Comparison of ENCODE assay signal across 13 mouse cellular contexts in the genomic region with DNA sequence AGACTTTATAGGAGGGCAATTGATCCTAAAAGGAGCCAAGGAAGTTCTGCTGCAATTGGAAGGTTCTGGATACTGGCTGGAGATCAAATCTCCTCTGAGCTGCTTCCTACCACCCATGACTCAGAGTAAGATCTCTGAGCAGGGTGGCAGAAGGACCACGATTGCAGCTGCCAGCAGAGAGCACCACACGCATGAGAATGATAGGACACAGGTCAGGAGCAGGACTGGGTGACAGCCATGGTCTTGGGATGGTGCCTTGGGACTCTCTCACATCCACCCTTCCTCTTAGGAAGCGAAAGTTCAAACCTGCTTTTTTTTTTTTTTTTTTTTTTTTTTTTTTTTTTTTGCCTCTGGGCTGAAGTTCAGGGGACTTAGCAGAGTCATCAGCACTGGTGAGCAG.
DNase-seq lines count a peak whose midpoint lies in the region; ATAC-seq and TF ChIP-seq lines count a peak whose summit lies in the region.
"Had no signal": no experiment of that assay in that cellular context is flagged by ENCODE, and none has a peak within 500 bp of the region (broad histone marks: within the 10 kb centered on the region; RNA-seq: fewer than 3 reads in every experiment).

No protein-coding gene starts in this region.

- H3K9ac ChIP-seq in heart, adult 2 months (ENCODE audit: low read depth, low read length): no peak overlapping the region
- H3K9ac ChIP-seq in heart, embryonic 11.5 days (ENCODE audit: low read depth, low read length): no peak overlapping the region
- H3K9ac ChIP-seq: forebrain, embryonic 12.5 days had no signal

- H3K27ac ChIP-seq in heart, adult 2 months: no peak overlapping the region
- H3K27ac ChIP-seq in heart, embryonic 11.5 days (ENCODE audit: low read depth, low read length): no peak overlapping the region
- H3K27ac ChIP-seq: forebrain, embryonic 12.5 days had no signal

- no peak overlapping the region for H3K4me3 ChIP-seq in heart, adult 2 months
- H3K4me3 ChIP-seq in heart, embryonic 11.5 days (ENCODE audit: low read depth, low read length): no peak overlapping the region
- H3K4me3 ChIP-seq: forebrain, embryonic 12.5 days had no signal

- WGBS in heart, adult 2 months: 46% methylated on average over 3 of the region's 3 CpGs
- WGBS in heart, embryonic 11.5 days (ENCODE audit: insufficient replicate concordance): 71% methylated on average over 3 of the region's 3 CpGs

- H3K9me3 ChIP-seq in heart, embryonic 11.5 days (replicated peaks; ENCODE audit: control insufficient read depth, low read length): no peaks in the 10 kb centered on the region
- H3K9me3 ChIP-seq: forebrain, embryonic 12.5 days had no signal

- TF ChIP-seq CTCF in heart, adult 2 months (IDR thresholded peaks at IDR 0.05): peak; percentile 50

- no peak for ATAC-seq in heart, embryonic 11.5 days (replicated peaks; ENCODE audit: insufficient number of reproducible peaks, low FRiP score, low TSS enrichment)
- ATAC-seq: midbrain, embryonic 16.5 days had no signal

- H3K4me1 ChIP-seq in heart, adult 2 months (ENCODE audit: control insufficient read depth, insufficient read depth, low read length): peaks cover 1% of the 10 kb centered on the region; the same call in 1 of the 2 replicates
- no peaks in the 10 kb centered on the region for H3K4me1 ChIP-seq in heart, embryonic 11.5 days (ENCODE audit: control insufficient read depth, insufficient read depth, low read length)
- H3K4me1 ChIP-seq: forebrain, embryonic 12.5 days had no signal

- peak in 1 of 2 experiments; percentile 22 for DNase-seq in heart, adult 2 months
- peak; percentile 73 for DNase-seq in 3T3-L1 (ENCODE audit: low read depth, low spot score)
- DNase-seq in adrenal gland, postnatal 25 days: peak; percentile 16
- peak; percentile 33 for DNase-seq in lung, postnatal 25 days (ENCODE audit: low spot score)
- no peak for DNase-seq in Muller cell, postnatal 12 days (ENCODE audit: inconsistent ontology term)
- no peak for DNase-seq in thymus, postnatal 4 days
- no peak for DNase-seq in thymus, postnatal 0 days (ENCODE audit: low spot score)
- DNase-seq: cerebellum, adult 11 months; gastrocnemius, postnatal 25 days; layer of hippocampus, adult 9-11 months had no signal

- no peak for TF ChIP-seq EP300 in heart, adult 2 months (IDR thresholded peaks at IDR 0.05; ENCODE audit: insufficient read depth, low read depth, low read length)

- no peak for TF ChIP-seq POLR2A in heart, adult 2 months (IDR thresholded peaks at IDR 0.05; ENCODE audit: insufficient read depth, low read depth, low read length)

- H3K36me3 ChIP-seq in heart, adult 2 months (ENCODE audit: control insufficient read depth, insufficient read depth, low read length): no peaks in the 10 kb centered on the region
- H3K36me3 ChIP-seq in heart, embryonic 11.5 days (ENCODE audit: control insufficient read depth, insufficient read depth, low read length): no peaks in the 10 kb centered on the region
- H3K36me3 ChIP-seq: forebrain, embryonic 12.5 days had no signal

- H3K79me2 ChIP-seq in heart, adult 2 months (replicated peaks; ENCODE audit: control insufficient read depth, insufficient read depth, low read length): no peaks in the 10 kb centered on the region

- no peaks in the 10 kb centered on the region for H3K27me3 ChIP-seq in heart, adult 2 months (ENCODE audit: control insufficient read depth, insufficient read depth, low read length)
- H3K27me3 ChIP-seq in heart, embryonic 11.5 days (ENCODE audit: control insufficient read depth, insufficient read depth, low read length): no peaks in the 10 kb centered on the region
- H3K27me3 ChIP-seq: forebrain, embryonic 12.5 days had no signal

- intact Hi-C loops in heart, adult 2 months (cut with DNase I): loop anchor here (2.0 kb wide), 1 partner anchor 331 kb away; a partner anchor contains a TSS

- no peak overlapping the region for H3K4me2 ChIP-seq in heart, embryonic 11.5 days
- H3K4me2 ChIP-seq: forebrain, embryonic 12.5 days had no signal

Comparison
In these comparisons a context has a peak if more than half of its experiments do, and no peak if none do; other contexts are left out.
1. DNase-seq: peak in 3T3-L1 (single experiment), adrenal gland, postnatal 25 days (single experiment) and lung, postnatal 25 days (single experiment); none in Muller cell, postnatal 12 days (single experiment), thymus, postnatal 4 days (single experiment) and thymus, postnatal 0 days (single experiment).